Mouse (Mus musculus) midbrain, embryonic 11.5 days (tissue): ENCODE measurements around the gene Brd3. TPM values are rescaled to one million over a fixed set of nuclear protein-coding genes. Genes with fewer than 3 reads are reported as not detected.

Experiments used
- ATAC-seq: fragments of 200-750 bp; cut with Nextera tagmentation; 2 replicates; pipeline ENCODE4 v1.8.0; 2017; ENCODE audit warnings: moderate TSS enrichment, moderate library complexity; ENCODE audit not compliant: low FRiP score
- DNase-seq: peaks from one replicate; pipeline ENCODE4 v3.0.0; 2015; ENCODE audit warnings: low spot score; ENCODE audit errors: missing footprints
- H3K27ac ChIP-seq: fragments of 300-500 bp; sonication (generic); 2 replicates; pipeline ENCODE4 v1.5.1; 2014; ENCODE audit warnings: low read depth, low read length
- H3K27me3 ChIP-seq: fragments of 300-500 bp; sonication (generic); 2 replicates; pipeline ENCODE4 v1.6.1; 2014; ENCODE audit warnings: mild to moderate bottlenecking, low read length, moderate library complexity, mixed read lengths; ENCODE audit not compliant: control insufficient read depth, insufficient read depth
- H3K36me3 ChIP-seq: fragments of 300-500 bp; sonication (generic); 2 replicates; pipeline ENCODE4 v1.6.1; 2014; ENCODE audit warnings: mild to moderate bottlenecking, low read length, moderate library complexity, mixed read lengths; ENCODE audit not compliant: control insufficient read depth, insufficient read depth
- H3K4me1 ChIP-seq: fragments of 300-500 bp; sonication (generic); 2 replicates; pipeline ENCODE4 v1.6.1; 2014; ENCODE audit warnings: low read length; ENCODE audit not compliant: control insufficient read depth, insufficient read depth
- H3K4me2 ChIP-seq: fragments of 300-500 bp; sonication (generic); 2 replicates; pipeline ENCODE4 v1.6.1; 2014; ENCODE audit warnings: mild to moderate bottlenecking, moderate library complexity
- H3K4me3 ChIP-seq: fragments of 300-500 bp; sonication (generic); 2 replicates; pipeline ENCODE4 v1.5.1; 2014; ENCODE audit warnings: low read depth, low read length
- H3K9ac ChIP-seq: fragments of 300-500 bp; sonication (generic); 2 replicates; pipeline ENCODE4 v1.6.1; 2014; ENCODE audit warnings: low read length
- H3K9me3 ChIP-seq: fragments of 300-500 bp; sonication (generic); 2 replicates; pipeline ENCODE4 v1.6.1; 2016; ENCODE audit warnings: low read length; ENCODE audit not compliant: control insufficient read depth
- WGBS: fragments of 180-500 bp; shearing (Covaris S2); extraction: QIAGEN DNeasy Blood & Tissue Kit; methylation state at CpG from one replicate; pipeline ENCODE4 v1.1.7; 2014; 5-methylcytosine and 5-hydroxymethylcytosine counted together
- polyA plus RNA-seq: library from polyadenylated mRNA; unstranded; fragments of >200 nt; fragmentation: Nextera tagmentation; extraction: Ambion mirVana; gene quantifications from 2 replicates; pipeline ENCODE4 v1.2.1, GENCODE M21; 2014

Brd3 gene
- polyA plus RNA-seq, 1 experiment from 2014 or later: 189 TPM

DNA sequence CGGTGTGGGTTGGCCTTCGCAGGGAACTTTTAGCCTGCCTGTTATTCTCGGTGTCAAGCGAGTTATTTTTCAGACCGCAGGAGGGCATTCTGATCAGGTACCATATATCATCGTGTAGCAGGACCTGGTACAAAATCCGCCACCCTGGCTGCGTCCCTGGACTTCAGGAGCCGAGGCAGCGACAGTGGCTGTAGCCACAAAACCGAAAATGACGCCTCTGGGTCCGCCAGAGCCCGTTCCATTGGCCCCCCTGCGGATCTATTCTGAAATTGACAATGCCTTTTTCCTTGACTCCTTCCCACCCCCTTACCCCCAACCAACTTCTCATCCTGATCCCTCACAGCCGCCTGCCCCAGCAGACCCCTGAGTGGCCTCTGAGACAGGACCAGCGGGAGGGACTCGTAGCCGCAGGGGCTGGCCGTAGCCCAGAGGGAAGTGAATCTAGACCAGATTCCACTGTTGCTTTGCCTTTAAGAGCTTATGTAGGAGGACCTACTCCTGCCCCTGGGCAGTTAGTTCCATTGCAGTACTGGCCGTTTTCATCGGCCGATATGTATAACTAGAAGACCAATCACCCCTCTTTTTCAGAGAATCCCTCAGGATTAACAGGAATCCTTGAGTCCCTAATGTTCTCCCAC is 11.0 kb downstream of the Brd3 start:
- Histone ChIP-seq H3K36me3 (no peaks in the 10 kb centered on the region), H3K4me2 (peak overlapping the region; percentile 58), H3K4me3 (peak overlapping the region; percentile 31), H3K9ac (peak overlapping the region; percentile 22; the same call in 1 of the 2 replicates), H3K27me3 (no peaks in the 10 kb centered on the region), H3K9me3 (no peaks in the 10 kb centered on the region), H3K4me1 (0 out of 2 replicates have a peak, but pooled peaks cover 3% of the 10 kb centered on the region), H3K27ac (no peak overlapping the region)
- 32% methylated on average over 23 of the region's 23 CpGs for WGBS
- ATAC-seq: no peak
- peak; percentile 95 for DNase-seq

- Histone ChIP-seq H3K36me3 (no peaks in the 10 kb centered on the region), H3K9ac (no peak overlapping the region), H3K4me3 (no peak overlapping the region), H3K4me1 (0 out of 2 replicates have a peak, but pooled peaks cover 3% of the 10 kb centered on the region), H3K9me3 (no peaks in the 10 kb centered on the region), H3K27ac (no peak overlapping the region), H3K4me2 (no peak overlapping the region), H3K27me3 (no peaks in the 10 kb centered on the region)
- WGBS: 93% methylated on average over 3 of the region's 3 CpGs
- ATAC-seq (no peak), DNase-seq (no peak)
Measured at GRCm38 (mm10) chr2:27493971-27494370, 13.5 kb downstream of the Brd3 start.

- Histone ChIP-seq H3K9ac (no peak overlapping the region), H3K9me3 (no peaks in the 10 kb centered on the region), H3K27me3 (no peaks in the 10 kb centered on the region), H3K4me3 (no peak overlapping the region), H3K36me3 (no peaks in the 10 kb centered on the region), H3K27ac (no peak overlapping the region), H3K4me1 (no peaks in the 10 kb centered on the region), H3K4me2 (no peak overlapping the region)
- DNase-seq: no peak
- WGBS: 75% methylated on average over 2 of the region's 2 CpGs
- ATAC-seq: no peak
Measured at GRCm38 (mm10) chr2:27490939-27491338, 16.5 kb downstream of the Brd3 start.

DNA sequence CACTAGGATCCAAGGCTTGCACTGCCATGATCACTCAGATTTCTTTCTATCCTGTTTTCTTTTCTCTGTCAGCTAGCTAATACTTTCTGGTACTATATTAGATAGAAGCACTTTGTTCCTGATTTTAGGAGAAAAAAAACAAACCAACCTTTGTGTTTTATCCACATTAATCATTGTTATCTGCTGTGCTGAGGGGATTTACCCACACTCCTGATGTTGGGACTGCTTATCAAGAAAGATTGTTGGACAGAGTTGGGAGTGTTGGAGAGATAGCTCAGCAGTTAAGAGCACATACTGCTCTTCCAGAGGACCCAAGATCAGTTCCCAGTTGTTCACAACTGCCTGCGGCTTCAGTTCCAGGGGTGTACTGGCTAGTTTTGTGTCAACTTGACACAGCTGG is 19.1 kb downstream of the Brd3 start:
- Histone ChIP-seq H3K9ac (no peak overlapping the region), H3K4me3 (no peak overlapping the region), H3K36me3 (no peaks in the 10 kb centered on the region), H3K4me2 (no peak overlapping the region), H3K27me3 (no peaks in the 10 kb centered on the region), H3K9me3 (no peaks in the 10 kb centered on the region), H3K27ac (no peak overlapping the region), H3K4me1 (no peaks in the 10 kb centered on the region)
- ATAC-seq (no peak), DNase-seq (no peak)
- 87% methylated on average over 1 of the region's 1 CpGs for WGBS

GRCm38 (mm10) chr2:27487336-27488049 is 20.0 kb downstream of the Brd3 start:
- no peak overlapping the region for H3K4me2 ChIP-seq
- H3K36me3 ChIP-seq: no peaks in the 10 kb centered on the region
- no peaks in the 10 kb centered on the region for H3K27me3 ChIP-seq
- no peaks in the 10 kb centered on the region for H3K9me3 ChIP-seq
- H3K4me3 ChIP-seq: no peak overlapping the region
- WGBS: 82% methylated on average over 3 of the region's 4 CpGs
- ATAC-seq: no peak
- no peaks in the 10 kb centered on the region for H3K4me1 ChIP-seq
- no peak overlapping the region for H3K27ac ChIP-seq
- DNase-seq: no peak
- no peak overlapping the region for H3K9ac ChIP-seq

- no peak overlapping the region for H3K9ac ChIP-seq
- no peak overlapping the region for H3K4me3 ChIP-seq
- no peaks in the 10 kb centered on the region for H3K36me3 ChIP-seq
- no peak overlapping the region for H3K27ac ChIP-seq
- ATAC-seq (no peak), DNase-seq (no peak)
- no peaks in the 10 kb centered on the region for H3K27me3 ChIP-seq
- no peak overlapping the region for H3K4me2 ChIP-seq
- no peaks in the 10 kb centered on the region for H3K9me3 ChIP-seq
- no peaks in the 10 kb centered on the region for H3K4me1 ChIP-seq
- WGBS: 79% methylated on average over 4 of the region's 4 CpGs
Measured at GRCm38 (mm10) chr2:27486725-27487124, 20.7 kb downstream of the Brd3 start.

- H3K4me3 ChIP-seq: no peak overlapping the region
- H3K9me3 ChIP-seq: no peaks in the 10 kb centered on the region
- H3K9ac ChIP-seq: no peak overlapping the region
- ATAC-seq: no peak
- no peak overlapping the region for H3K4me2 ChIP-seq
- H3K4me1 ChIP-seq: no peaks in the 10 kb centered on the region
- WGBS: 86% methylated on average over 7 of the region's 7 CpGs
- no peaks in the 10 kb centered on the region for H3K27me3 ChIP-seq
- no peak for DNase-seq
- no peak overlapping the region for H3K27ac ChIP-seq
- H3K36me3 ChIP-seq: no peaks in the 10 kb centered on the region
Measured at GRCm38 (mm10) chr2:27482265-27482861, 25.1 kb downstream of the Brd3 start.

DNA sequence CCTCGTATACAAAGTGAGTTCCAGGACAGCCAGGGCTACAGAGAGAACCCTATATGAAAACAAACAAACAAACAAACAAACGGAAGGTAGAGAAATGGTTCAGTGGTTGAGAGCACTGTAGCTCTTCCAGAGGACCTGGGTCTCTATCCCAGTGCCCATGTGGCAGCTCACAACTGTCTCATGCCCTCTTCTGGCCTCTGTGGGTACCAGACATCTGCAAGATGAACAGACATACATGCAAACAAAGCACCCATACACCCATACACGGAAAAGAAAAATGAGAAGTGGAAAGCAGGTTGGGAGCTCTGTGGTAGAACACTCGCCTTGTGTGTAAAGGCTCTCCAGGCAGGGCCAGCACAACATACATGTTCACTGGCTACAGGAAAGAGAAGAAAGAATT is 27.1 kb downstream of the Brd3 start:
- Histone ChIP-seq H3K4me1 (peaks cover 6% of the 10 kb centered on the region; the same call in 1 of the 2 replicates), H3K9ac (no peak overlapping the region), H3K4me2 (no peak overlapping the region), H3K36me3 (no peaks in the 10 kb centered on the region), H3K27ac (no peak overlapping the region), H3K9me3 (no peaks in the 10 kb centered on the region), H3K27me3 (no peaks in the 10 kb centered on the region), H3K4me3 (no peak overlapping the region)
- DNase-seq (no peak), ATAC-seq (no peak)
- WGBS: 73% methylated on average over 4 of the region's 4 CpGs

GRCm38 (mm10) chr2:27479821-27480220 is 27.6 kb downstream of the Brd3 start:
- DNase-seq: no peak
- Histone ChIP-seq H3K9ac (no peak overlapping the region), H3K9me3 (no peaks in the 10 kb centered on the region), H3K27me3 (no peaks in the 10 kb centered on the region), H3K27ac (no peak overlapping the region), H3K4me2 (no peak overlapping the region), H3K4me3 (no peak overlapping the region), H3K36me3 (no peaks in the 10 kb centered on the region), H3K4me1 (peaks cover 6% of the 10 kb centered on the region; the same call in 1 of the 2 replicates)
- no peak for ATAC-seq
- 85% methylated on average over 4 of the region's 4 CpGs for WGBS
